Mouse (Mus musculus) heart, postnatal 0 days (tissue): ENCODE results near the gene Srpk2. TPM values are rescaled to one million over a fixed set of nuclear protein-coding genes. Genes with fewer than 3 reads are reported as not detected.

ENCODE experiments used
- ATAC-seq: fragments of 200-750 bp; cut with Nextera tagmentation; 2 replicates; pipeline ENCODE4 v1.8.0; 2017; ENCODE audit warnings: low read depth, moderate number of reproducible peaks, moderate library complexity; ENCODE audit not compliant: insufficient read depth
- DNase-seq: peaks from one replicate; pipeline ENCODE4 v3.0.0-alpha.2; 2016; ENCODE audit warnings: low spot score
- H3K27ac ChIP-seq: fragments of 300-500 bp; sonication (generic); 2 replicates; pipeline ENCODE4 v1.5.1; 2014; ENCODE audit warnings: low read depth, mild to moderate bottlenecking
- H3K27me3 ChIP-seq: fragments of 300-500 bp; sonication (generic); 2 replicates; pipeline ENCODE4 v1.6.1; 2014; ENCODE audit warnings: low read length, mixed read lengths; ENCODE audit not compliant: control insufficient read depth, insufficient read depth
- H3K36me3 ChIP-seq: fragments of 300-500 bp; sonication (generic); replicated peaks from 2 replicates; pipeline ENCODE4 v1.6.1; 2014; ENCODE audit warnings: low read length, mixed read lengths; ENCODE audit not compliant: control insufficient read depth, insufficient read depth
- H3K4me1 ChIP-seq: fragments of 300-500 bp; sonication (generic); 2 replicates; pipeline ENCODE4 v1.6.1; 2014; ENCODE audit warnings: antibody characterized with exemption; ENCODE audit not compliant: control insufficient read depth, insufficient read depth
- H3K4me2 ChIP-seq: fragments of 300-500 bp; sonication (generic); 2 replicates; pipeline ENCODE4 v1.6.1; 2014; ENCODE audit warnings: low read depth, mild to moderate bottlenecking, low read length, moderate library complexity
- H3K4me3 ChIP-seq: fragments of 300-500 bp; sonication (generic); 2 replicates; pipeline ENCODE4 v1.5.1; 2014; ENCODE audit warnings: low read depth, low read length
- H3K9ac ChIP-seq: fragments of 300-500 bp; sonication (generic); replicated peaks from 2 replicates; pipeline ENCODE4 v1.6.1; 2014; ENCODE audit warnings: low read depth, low read length, mixed read lengths
- H3K9me3 ChIP-seq: fragments of 300-500 bp; sonication (generic); replicated peaks from 2 replicates; pipeline ENCODE4 v1.6.1; 2016; ENCODE audit warnings: low read length; ENCODE audit not compliant: control insufficient read depth
- CTCF ChIP-seq: IDR thresholded peaks from 2 replicates; pipeline ENCODE4 v1.5.1; 2016; ENCODE audit warnings: antibody characterized with exemption, control low read depth, low read depth
- EP300 ChIP-seq: IDR thresholded peaks from 2 replicates; pipeline ENCODE4 v1.6.1; 2016; ENCODE audit warnings: antibody characterized with exemption, low read depth
- WGBS: fragments of 180-500 bp; shearing (Covaris S2); extraction: QIAGEN DNeasy Blood & Tissue Kit; methylation state at CpG from one replicate; pipeline ENCODE4 v1.1.7; 2014; 5-methylcytosine and 5-hydroxymethylcytosine counted together
- polyA plus RNA-seq: library from polyadenylated mRNA; unstranded; fragments of >200 nt; fragmentation: Nextera tagmentation; extraction: Ambion mirVana; gene quantifications from 2 replicates; pipeline ENCODE4 v1.2.1, GENCODE M21; 2015
- total RNA-seq: library from RNA; depleted of rRNA; stranded (reverse); fragments of >200 nt; gene quantifications from 2 replicates; pipeline ENCODE4 v1.2.3, GENCODE M21; 2014; ENCODE audit warnings: low replicate concordance

Srpk2 gene
- total and polyA plus RNA-seq, 2 experiments from 2014 or later = 14.7 to 52.9 TPM

DNA sequence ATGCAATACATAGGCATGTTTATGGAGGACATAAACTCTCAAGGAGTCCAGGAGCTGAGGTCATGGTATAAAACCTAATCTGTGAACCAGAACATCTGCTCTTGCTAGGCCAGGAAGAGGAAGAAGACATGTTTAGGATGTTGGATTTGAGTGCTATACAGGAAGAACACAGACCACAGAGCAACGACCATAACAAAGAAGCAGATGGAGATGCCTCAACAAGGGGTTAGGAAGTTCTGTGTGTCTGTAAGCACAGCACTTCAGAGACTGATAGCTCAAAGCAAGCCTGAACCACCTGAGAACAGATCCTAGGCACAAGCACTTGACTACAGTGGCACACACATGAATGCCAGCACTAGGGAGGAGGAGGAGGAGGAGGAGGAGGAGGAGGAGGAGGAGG is 52.9 kb downstream of the Srpk2 start:
- Histone ChIP-seq H3K4me2 (no peak overlapping the region), H3K9me3 (no peaks in the 10 kb centered on the region), H3K4me1 (no peaks in the 10 kb centered on the region), H3K27me3 (no peaks in the 10 kb centered on the region), H3K9ac (no peak overlapping the region), H3K36me3 (no peaks in the 10 kb centered on the region), H3K27ac (no peak overlapping the region), H3K4me3 (no peak overlapping the region)
- 17% methylated on average over 1 of the region's 1 CpGs for WGBS
- DNase-seq (no peak), ATAC-seq (no peak)
- TF ChIP-seq EP300 = no peak
- TF ChIP-seq CTCF = no peak

DNA sequence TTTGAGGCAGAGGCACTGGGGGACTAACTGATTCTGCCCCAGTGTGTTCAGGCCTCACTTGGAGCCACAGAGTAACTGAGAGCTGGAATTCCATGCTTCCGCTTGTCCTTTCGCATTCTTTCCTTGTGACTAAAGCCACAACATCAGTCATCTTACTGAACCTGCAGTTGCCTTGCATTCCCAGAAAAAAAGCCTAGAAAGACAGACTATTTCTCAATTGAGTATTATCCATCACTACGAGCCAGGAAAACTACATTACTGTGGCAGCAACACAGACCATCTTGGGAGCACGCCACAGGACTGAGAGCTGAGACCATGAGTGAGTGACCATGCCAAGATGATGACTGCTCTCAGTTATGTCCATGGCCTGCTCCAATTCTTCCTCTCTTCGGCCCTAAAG is 57.2 kb downstream of the Srpk2 start:
- Histone ChIP-seq H3K4me3 (no peak overlapping the region), H3K27ac (0 out of 2 replicates have a peak overlapping the region, but pooled peaks have one; percentile 22), H3K9me3 (no peaks in the 10 kb centered on the region), H3K4me1 (no peaks in the 10 kb centered on the region), H3K36me3 (no peaks in the 10 kb centered on the region), H3K4me2 (no peak overlapping the region), H3K27me3 (no peaks in the 10 kb centered on the region), H3K9ac (no peak overlapping the region)
- TF ChIP-seq CTCF (no peak), EP300 (no peak)
- no peak for DNase-seq
- no peak for ATAC-seq
- WGBS = 64% methylated on average over 5 of the region's 5 CpGs

DNA sequence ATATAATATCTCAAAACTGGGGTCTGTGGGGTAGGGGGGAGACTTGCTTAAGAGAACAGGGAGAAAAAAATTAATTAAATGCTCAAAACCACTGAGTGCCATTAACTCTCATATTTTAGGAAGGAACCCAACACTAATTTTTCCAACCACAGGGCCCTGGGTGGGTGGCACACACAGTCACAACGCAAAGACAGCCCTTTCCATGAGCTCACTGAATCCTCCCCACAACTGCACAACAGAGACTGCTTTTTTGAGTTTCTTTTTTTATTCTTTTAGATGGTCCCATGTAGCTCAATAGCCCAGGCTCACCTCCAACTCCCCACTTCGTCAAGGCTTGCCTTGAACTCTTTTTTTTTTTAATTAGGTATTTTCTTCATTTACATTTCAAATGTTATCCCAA is 58.2 kb downstream of the Srpk2 start:
- H3K27ac ChIP-seq = no peak overlapping the region
- no peak overlapping the region for H3K9ac ChIP-seq
- DNase-seq (no peak), ATAC-seq (no peak)
- no peak overlapping the region for H3K4me2 ChIP-seq
- no peak for TF ChIP-seq EP300
- TF ChIP-seq CTCF = no peak
- H3K4me3 ChIP-seq = no peak overlapping the region
- no peaks in the 10 kb centered on the region for H3K4me1 ChIP-seq
- no peaks in the 10 kb centered on the region for H3K27me3 ChIP-seq
- H3K36me3 ChIP-seq = no peaks in the 10 kb centered on the region
- H3K9me3 ChIP-seq = no peaks in the 10 kb centered on the region
- WGBS = 85% methylated on average over 2 of the region's 2 CpGs

DNA sequence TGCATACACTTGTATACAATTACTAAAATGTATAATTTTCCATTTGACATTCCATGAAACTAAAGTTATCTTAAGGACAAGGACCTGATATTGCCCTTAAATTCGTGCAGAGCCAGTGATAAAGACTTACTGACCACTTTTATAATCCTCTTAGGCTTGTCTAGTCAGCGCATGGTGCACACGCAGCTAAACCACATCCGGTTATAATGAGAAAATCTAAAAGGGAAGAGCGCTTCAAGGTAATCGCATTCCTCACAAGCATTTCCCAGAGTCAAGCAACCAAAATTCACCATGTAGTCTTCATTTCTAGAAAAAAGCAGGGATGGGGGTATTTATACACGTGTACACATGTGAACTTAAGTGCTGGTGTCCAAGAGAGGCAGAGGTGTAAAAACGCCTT is 63.8 kb downstream of the Srpk2 start:
- 86% methylated on average over 8 of the region's 8 CpGs for WGBS
- H3K9ac ChIP-seq = no peak overlapping the region
- H3K27me3 ChIP-seq = no peaks in the 10 kb centered on the region
- DNase-seq (no peak), ATAC-seq (no peak)
- TF ChIP-seq CTCF (no peak), EP300 (no peak)
- no peaks in the 10 kb centered on the region for H3K36me3 ChIP-seq
- H3K4me1 ChIP-seq = 0 out of 2 replicates have a peak, but pooled peaks cover under 1% of the 10 kb centered on the region
- H3K4me3 ChIP-seq = no peak overlapping the region
- no peaks in the 10 kb centered on the region for H3K9me3 ChIP-seq
- no peak overlapping the region for H3K27ac ChIP-seq
- H3K4me2 ChIP-seq = no peak overlapping the region

DNA sequence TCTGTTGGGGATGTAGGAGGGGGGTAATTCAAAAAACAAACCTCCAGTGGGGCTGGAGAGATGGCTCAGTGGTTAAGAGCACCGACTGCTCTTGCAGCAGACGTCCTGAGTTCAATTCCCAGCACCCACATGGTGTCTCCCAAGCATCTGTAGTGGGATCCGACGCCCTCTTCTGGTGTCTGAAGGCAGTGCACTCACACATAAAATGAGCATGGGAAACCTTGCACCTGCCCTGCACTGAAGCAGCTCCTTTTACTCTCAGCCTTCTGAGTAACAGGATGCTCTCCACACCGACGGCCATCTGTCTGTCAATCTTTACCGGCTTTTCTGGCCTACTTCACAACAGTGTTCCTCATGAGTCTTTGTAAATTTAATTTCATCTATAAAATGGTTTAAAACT is 65.8 kb downstream of the Srpk2 start:
- TF ChIP-seq EP300 (no peak), CTCF (no peak)
- ATAC-seq = no peak

DNA sequence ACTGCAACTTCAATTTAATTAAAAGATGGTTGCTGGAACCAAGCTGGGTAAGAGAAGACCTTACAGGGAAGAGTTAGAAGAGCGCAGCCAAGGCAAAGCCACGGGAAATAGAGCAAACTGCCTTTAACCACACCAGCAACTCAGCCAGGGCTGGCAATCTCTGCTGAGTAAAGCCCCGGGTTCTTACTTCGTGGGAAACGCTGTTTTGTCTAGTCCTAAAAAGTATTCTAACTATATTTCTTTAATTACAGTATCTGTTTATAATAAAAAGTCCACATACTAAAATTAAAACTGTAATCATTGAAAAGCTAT is 67.4 kb downstream of the Srpk2 start:
- Histone ChIP-seq H3K4me3 (peak overlapping the region; percentile 54), H3K9ac (peak overlapping the region; percentile 63), H3K27me3 (no peaks in the 10 kb centered on the region), H3K4me1 (peaks cover 11% of the 10 kb centered on the region; the same call in 1 of the 2 replicates), H3K27ac (peak overlapping the region; percentile 99), H3K4me2 (peak overlapping the region; percentile 79), H3K36me3 (no peaks in the 10 kb centered on the region), H3K9me3 (no peaks in the 10 kb centered on the region)
- DNase-seq = no peak
- 10% methylated on average over 5 of the region's 5 CpGs for WGBS
- no peak; the same call in 1 of the 2 replicates for ATAC-seq
- TF ChIP-seq CTCF = no peak
- TF ChIP-seq EP300 = no peak

More for the DNA sequence above, 65.8 kb downstream of the Srpk2 start:
- Histone ChIP-seq H3K9me3 (no peaks in the 10 kb centered on the region), H3K4me1 (peaks cover 11% of the 10 kb centered on the region; the same call in 1 of the 2 replicates), H3K4me3 (no peak overlapping the region), H3K4me2 (no peak overlapping the region), H3K36me3 (no peaks in the 10 kb centered on the region), H3K27me3 (no peaks in the 10 kb centered on the region), H3K27ac (no peak overlapping the region), H3K9ac (no peak overlapping the region)
- WGBS = 88% methylated on average over 7 of the region's 7 CpGs
- no peak for DNase-seq
